Mouse (Mus musculus) splenic B cell, adult 2 months (primary cell): ENCODE results near the gene Lrrc3c.

Experiments
- DNase-seq: peaks from one replicate; pipeline ENCODE4 v3.0.0-alpha.2; 2011; ENCODE audit warnings: low read depth, low spot score
- H3K27me3 ChIP-seq: 2 replicates; pipeline ENCODE4 v1.6.1; 2012; ENCODE audit warnings: mild to moderate bottlenecking, low read length, moderate library complexity, mixed read lengths; ENCODE audit not compliant: control insufficient read depth, poor library complexity, insufficient read depth, severe bottlenecking
- H3K36me3 ChIP-seq: 2 replicates; pipeline ENCODE4 v1.6.1; 2012; ENCODE audit warnings: mild to moderate bottlenecking, low read length, moderate library complexity, mixed read lengths; ENCODE audit not compliant: control insufficient read depth, poor library complexity, insufficient read depth, severe bottlenecking

Lrrc3c gene

DNA sequence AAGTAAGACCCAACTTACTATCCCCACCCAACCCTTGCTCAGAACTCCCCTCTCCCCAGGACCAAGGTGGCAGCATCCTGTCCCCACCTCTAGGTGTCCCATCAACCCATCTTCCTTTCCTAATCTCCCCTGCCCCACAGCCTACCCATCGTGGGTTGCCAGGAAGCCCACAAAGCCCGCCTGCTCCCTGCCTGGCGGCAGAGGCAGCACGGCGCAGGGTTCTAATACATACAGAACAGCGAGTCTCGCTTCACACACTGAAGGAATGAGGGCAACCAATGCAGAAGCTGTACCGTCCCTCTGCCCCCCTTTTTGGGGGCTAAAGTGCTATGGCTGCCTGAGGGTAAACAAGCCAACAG is 16.1 kb upstream of the Lrrc3c start:
- no peaks in the 10 kb centered on the region; the same call in 1 of the 2 replicates for H3K36me3 ChIP-seq
- DNase-seq: no peak

DNA sequence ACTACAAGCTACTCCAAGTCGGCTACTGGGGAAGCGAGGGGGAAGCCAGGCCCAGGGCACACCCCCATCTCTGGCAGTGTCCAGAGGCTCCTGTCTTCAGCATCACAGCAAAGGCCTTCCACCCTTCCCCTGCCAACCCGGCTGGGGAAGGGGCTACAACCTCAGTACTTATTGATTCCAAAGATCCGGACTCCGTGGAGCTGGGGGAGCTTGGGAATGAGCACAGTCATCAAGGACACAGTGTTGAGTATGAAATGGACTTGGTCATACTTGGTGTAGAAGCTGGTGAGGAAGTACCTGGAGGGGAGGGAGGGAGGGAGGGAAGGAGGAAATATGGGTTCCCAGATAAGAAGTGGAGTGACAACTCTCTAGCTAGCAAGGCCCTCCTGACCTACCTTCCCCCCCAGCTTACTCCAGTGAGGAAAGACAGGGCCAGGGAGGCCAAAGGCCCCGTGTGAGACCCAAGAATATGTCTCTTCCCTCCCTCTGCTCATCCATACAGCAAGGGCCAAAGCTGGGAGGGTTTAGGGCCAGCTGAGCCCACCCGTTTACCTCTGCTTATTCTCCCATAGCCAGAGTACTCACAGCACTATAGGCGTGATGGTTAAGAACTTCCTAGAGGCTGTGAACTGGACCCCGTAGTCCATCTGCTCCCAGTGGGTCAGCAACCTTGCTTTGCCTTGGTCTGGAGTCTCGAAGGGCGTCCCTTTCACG is 15.4 kb upstream of the Lrrc3c start:
- Histone ChIP-seq H3K27me3 (no peaks in the 10 kb centered on the region), H3K36me3 (no peaks in the 10 kb centered on the region; the same call in 1 of the 2 replicates)
- no peak for DNase-seq

More for the DNA sequence above, 16.1 kb upstream of the Lrrc3c start:
- no peaks in the 10 kb centered on the region for H3K27me3 ChIP-seq

- Histone ChIP-seq H3K27me3 (no peaks in the 10 kb centered on the region), H3K36me3 (no peaks in the 10 kb centered on the region; the same call in 1 of the 2 replicates)
- no peak for DNase-seq
Measured at GRCm38 (mm10) chr11:98583265-98583552, 14.9 kb upstream of the Lrrc3c start.

GRCm38 (mm10) chr11:98583571-98583970 is 14.5 kb upstream of the Lrrc3c start:
- peak; percentile 42 for DNase-seq

GRCm38 (mm10) chr11:98584146-98584545 is 13.9 kb upstream of the Lrrc3c start:
- no peaks in the 10 kb centered on the region; the same call in 1 of the 2 replicates for H3K36me3 ChIP-seq
- no peak for DNase-seq
- no peaks in the 10 kb centered on the region for H3K27me3 ChIP-seq

More at GRCm38 (mm10) chr11:98583571-98583970, 14.5 kb upstream of the Lrrc3c start:
- H3K27me3 ChIP-seq: no peaks in the 10 kb centered on the region
- H3K36me3 ChIP-seq: no peaks in the 10 kb centered on the region; the same call in 1 of the 2 replicates

DNA sequence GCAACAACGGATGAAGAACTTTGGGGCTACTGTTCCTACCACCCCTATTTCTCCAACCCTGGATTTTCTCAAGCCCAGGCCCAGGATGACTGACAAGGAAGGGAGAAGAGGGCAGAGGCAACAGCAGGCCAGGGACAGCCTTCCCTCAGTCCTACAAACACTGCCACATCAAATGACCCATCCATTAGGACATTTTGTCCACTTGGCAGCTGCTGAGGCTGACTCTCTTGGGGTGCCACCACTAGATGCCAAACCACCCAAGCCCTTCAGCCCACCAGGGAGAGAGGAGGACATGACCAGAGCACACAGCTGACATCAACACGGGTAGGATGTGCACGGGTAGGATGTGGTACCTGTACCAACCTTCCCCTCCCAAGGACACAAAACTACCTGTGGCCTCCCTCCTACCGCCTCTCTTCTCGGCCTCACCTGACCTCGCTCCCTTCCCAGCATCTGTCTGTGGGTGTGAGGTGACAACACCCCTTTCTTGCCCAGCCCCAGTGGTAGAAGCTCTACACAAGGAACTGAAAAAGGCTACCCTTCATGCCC is 13.4 kb upstream of the Lrrc3c start:
- no peak for DNase-seq
- Histone ChIP-seq H3K27me3 (no peaks in the 10 kb centered on the region), H3K36me3 (no peaks in the 10 kb centered on the region; the same call in 1 of the 2 replicates)

DNA sequence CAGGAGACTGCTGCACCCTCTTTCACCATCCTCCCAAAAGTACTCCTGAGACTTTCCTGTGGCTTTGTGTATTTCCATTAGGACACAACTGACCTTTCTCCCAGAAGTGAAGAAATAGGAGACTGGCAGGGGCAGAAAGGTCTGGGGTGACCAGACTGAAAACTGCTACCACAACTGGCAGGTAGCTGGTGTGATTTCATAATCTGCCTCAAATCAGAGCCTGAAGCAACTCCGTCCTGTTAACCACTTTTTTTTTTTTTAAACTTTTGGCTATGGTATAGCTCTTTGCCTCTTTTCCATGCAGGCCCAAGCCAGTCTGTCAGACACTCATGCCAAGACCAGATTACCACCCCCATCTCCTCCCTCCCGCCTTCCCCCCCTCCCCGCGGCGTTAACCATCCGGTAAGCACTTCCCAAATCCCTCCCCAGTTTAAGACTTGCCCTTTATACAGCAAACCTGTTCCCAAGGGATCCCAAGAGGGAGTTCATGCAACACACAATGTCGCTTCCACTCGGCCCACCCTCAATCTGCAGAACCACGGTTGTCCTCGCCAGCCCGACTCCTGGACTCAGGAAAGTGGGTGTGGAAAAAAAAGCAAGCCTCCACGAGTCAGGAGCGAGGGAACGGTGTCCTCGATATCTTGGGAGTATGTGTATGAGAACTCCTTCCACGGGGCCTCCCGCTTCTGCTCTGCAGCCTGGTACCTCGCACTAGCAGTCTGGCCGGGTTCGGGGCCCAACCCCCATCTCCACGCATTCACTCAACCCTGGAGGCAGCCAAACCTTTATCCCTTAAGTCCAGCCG is 11.8 kb upstream of the Lrrc3c start:
- DNase-seq: no peak
- Histone ChIP-seq H3K36me3 (no peaks in the 10 kb centered on the region; the same call in 1 of the 2 replicates), H3K27me3 (no peaks in the 10 kb centered on the region)

DNA sequence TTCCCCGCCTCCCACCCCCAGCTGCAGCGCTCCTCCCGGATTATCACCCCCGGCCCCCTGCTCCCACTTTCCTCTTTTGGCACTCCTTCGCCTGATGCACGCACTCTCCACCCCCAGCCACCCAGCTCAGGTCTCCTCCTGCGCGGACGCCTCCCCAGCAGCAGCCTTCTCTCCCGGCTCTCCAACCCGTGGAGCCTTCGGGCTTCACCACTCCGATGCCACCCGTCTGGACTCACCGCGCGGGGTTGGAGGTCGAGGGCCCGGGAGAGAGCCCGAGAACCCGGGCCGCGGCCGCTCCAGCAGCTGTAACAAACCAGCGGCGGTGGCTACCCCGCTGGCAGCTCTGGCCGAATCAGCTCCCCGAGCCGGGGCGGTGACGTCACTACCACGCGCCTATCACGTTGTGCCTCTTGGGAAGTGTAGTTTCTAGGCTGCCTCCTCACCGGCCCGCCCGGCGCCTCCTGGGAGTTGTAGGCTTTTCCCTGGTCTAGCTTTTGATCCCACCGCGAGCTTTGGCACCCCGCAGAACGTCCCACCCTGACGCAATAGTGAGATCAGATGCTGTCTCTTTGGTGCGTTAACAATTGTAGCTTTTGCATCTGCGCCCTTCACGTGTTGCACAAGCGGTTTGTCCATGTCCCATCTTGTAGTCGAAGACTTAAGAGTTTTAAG is 11.1 kb upstream of the Lrrc3c start, which contains the start of gene Ormdl3:
Ormdl3 (minus strand) TSS at position 477 of the 672 bp plus-strand sequence.
- H3K27me3 ChIP-seq: no peaks in the 10 kb centered on the region
- H3K36me3 ChIP-seq: no peaks in the 10 kb centered on the region; the same call in 1 of the 2 replicates
- peak; percentile 95 for DNase-seq

- H3K36me3 ChIP-seq: no peaks in the 10 kb centered on the region; the same call in 1 of the 2 replicates
- DNase-seq: peak; percentile 56
Measured at GRCm38 (mm10) chr11:98587684-98588546, 10.2 kb upstream of the Lrrc3c start.

GRCm38 (mm10) chr11:98588833-98589281 is 9.2 kb upstream of the Lrrc3c start:
- H3K27me3 ChIP-seq: no peaks in the 10 kb centered on the region; the same call in 1 of the 2 replicates
- no peak for DNase-seq
- no peaks in the 10 kb centered on the region for H3K36me3 ChIP-seq

More at GRCm38 (mm10) chr11:98587684-98588546, 10.2 kb upstream of the Lrrc3c start:
- H3K27me3 ChIP-seq: no peaks in the 10 kb centered on the region; the same call in 1 of the 2 replicates

DNA sequence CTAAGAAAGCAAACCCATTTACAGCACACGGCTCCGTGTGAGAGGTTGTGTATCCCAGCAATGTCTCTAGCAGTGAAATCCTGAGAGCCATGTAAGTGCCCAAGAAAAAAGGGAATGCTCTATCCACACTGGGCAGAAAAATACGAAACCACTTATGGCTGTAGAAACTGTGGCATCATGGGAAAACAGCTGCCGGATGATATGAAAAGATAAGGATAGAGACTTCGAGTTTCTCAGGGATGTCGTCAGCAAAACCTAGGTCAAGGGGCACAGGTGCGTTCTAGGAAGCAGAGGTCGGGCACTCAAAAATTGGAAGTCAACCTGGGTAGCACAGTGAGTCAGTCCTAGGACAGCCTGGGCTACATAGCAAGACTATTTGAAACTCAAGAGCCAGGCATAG is 8.8 kb upstream of the Lrrc3c start:
- H3K36me3 ChIP-seq: no peaks in the 10 kb centered on the region
- H3K27me3 ChIP-seq: no peaks in the 10 kb centered on the region; the same call in 1 of the 2 replicates
- DNase-seq: no peak

GRCm38 (mm10) chr11:98590548-98591445 is 7.3 kb upstream of the Lrrc3c start:
- DNase-seq: no peak

DNA sequence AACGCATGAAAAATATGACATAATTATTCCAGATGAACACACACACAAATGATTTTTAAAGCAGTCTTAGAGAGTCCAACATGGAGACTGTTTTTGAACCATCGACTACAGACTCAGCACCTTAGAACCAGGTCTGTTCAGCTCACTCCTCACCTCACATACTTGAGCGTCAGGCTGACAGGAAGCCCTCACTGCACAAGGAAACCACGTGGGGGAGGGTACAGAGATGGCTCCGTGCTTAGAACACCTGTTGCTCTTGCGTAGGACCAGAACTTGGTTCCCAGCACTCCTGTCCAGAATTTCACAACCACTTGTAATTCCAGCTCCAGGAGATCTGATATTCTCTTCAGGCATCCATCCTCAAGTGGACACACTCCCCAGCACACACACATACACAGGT is 3.1 kb upstream of the Lrrc3c start:
- DNase-seq: no peak
- H3K36me3 ChIP-seq: no peaks in the 10 kb centered on the region
- H3K27me3 ChIP-seq: no peaks in the 10 kb centered on the region; the same call in 1 of the 2 replicates

More at GRCm38 (mm10) chr11:98590548-98591445, 7.3 kb upstream of the Lrrc3c start:
- no peaks in the 10 kb centered on the region; the same call in 1 of the 2 replicates for H3K27me3 ChIP-seq
- H3K36me3 ChIP-seq: no peaks in the 10 kb centered on the region
